Mouse (Mus musculus) liver, adult 2 months (tissue): ENCODE measurements around the gene Pou3f1.

ENCODE experiments used
- CTCF ChIP-seq: fragments of 200-500 bp; IDR thresholded peaks from 2 replicates; pipeline ENCODE4 v1.5.1; 2011; ENCODE audit warnings: low read depth, low read length, control low read depth
- POLR2A ChIP-seq: fragments of 200-500 bp; IDR thresholded peaks from 2 replicates; pipeline ENCODE4 v1.6.1; 2011; ENCODE audit warnings: low read length, control low read depth; ENCODE audit not compliant: insufficient read depth; ENCODE audit errors: extremely low read depth

DNA sequence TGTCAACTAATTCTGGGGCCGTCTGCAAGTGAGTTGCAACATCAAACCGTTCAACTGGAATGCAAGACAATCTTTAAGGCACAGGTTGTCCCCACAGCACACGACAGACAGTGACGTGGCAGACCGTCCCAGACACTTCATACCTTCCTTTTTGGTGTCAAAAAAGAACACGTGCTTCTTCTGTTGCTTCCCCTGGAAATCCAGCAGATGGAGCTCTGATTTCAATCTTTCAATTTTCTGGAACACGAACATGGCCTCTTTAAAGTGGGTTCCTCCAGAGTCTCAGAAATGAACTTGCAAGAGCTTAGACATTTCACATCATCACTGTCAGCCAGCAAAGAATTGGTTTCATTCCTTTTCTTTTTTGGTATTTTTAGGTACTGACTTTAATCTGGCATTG, 25.7 kb downstream of the Pou3f1 start:
- no peak for TF ChIP-seq POLR2A
- TF ChIP-seq CTCF, result no peak
